Mouse (Mus musculus) subcutaneous adipose tissue, adult 2 months (tissue): ENCODE data around the gene Mkrn1. TPM values are rescaled to one million over a fixed set of nuclear protein-coding genes. Genes with fewer than 3 reads are reported as not detected.

Experiments used
- polyA plus RNA-seq: library from polyadenylated mRNA; depleted of rRNA; stranded (reverse); fragments of >200 nt; gene quantifications from 2 replicates; pipeline ENCODE4 v1.2.3, GENCODE M21; 2012; ENCODE audit warnings: low replicate concordance; rRNA removed

Mkrn1 gene
- polyA plus RNA-seq = 23.3 and 35.6 TPM in 2 replicates

DNA sequence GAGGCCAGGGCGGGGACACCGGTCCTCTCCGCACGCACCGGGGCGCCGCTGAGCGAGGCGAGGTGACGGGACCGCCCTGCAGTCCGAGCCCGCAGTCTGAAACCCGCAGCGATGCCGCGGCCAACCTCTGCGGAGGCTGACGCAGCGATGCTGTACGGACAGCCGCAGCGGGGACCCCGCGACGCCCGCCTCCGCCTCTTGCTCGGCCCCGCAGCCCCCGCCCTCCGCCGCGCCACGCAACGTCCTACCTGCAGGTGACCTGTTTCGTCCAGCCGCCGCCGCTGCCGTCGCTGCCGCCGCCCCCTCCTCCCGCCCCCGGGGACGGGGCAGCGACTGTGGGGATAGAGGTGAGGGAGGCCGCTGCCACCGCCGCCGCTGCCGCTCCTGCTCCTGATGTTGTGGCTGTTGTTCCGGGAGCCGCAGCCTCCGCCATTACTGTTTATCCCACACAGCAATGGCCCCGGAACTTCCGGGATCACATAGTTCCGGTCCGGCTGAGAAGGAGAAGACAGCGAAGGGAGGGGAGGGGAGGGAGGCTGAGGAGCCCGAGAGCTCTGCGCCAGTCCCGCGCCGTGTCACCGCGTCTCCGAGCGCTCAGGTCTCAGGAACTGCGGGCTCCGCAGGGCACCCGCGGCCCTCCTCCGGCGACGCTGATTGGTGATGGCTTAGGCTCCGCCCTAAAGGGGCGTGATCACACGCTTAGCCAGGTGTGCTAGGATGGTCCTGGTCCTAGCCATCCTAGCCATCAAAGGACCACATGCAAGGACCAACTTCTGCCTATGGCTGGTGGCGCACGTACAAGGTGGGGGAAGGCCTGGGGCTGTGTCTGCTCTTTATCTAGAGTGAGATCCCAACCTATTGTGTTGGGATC lies at the start of gene Mkrn1:
Mkrn1 (minus strand) TSS at position 612 of the 871 bp plus-strand sequence.

GRCm38 (mm10) chr6:39381125-39381880 lies 39.0 kb downstream of the Mkrn1 start, which contains the start of gene Rab19:
Rab19 (plus strand) TSS chr6:39381175.

DNA sequence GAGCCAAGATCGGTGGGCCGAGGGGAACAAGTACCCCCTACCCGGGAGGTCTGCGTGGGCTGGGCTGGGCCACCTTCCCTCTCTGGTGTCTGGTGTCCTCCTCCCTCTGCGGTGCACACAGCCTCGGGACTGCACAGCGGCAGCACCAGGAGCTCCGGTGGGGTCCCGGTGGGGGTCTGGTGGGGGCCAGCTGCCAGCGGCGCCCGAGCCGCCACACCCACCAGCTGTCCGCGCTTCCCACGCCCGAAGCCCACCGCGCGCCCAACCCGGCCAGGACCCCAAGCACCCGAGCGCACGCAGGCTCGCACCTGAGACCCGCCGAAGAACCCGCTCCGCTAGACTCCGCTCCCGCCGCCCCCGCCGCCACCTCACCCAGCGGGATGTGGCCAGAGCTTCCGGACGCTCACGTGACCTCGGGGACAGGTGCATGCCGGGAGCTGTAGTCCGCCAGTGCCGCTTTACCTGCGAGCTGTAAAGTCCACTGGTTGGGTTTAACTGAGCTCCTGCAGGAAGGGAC lies 42.9 kb downstream of the Mkrn1 start, which contains the start of gene Slc37a3:
Slc37a3 (minus strand) TSS at position 365 of the 517 bp plus-strand sequence.

Other genes with a start within 250 kb of the Mkrn1 start
- 3.5 and 6.0 TPM in 2 replicates for gene Kdm7a, start 213.7 kb downstream of the Mkrn1 start, polyA plus RNA-seq
- 17.0 and 33.0 TPM in 2 replicates for gene Slc37a3, start 42.8 kb downstream of the Mkrn1 start, polyA plus RNA-seq
- 0.92 and 3.4 TPM in 2 replicates for gene Rab19, start 39.3 kb downstream of the Mkrn1 start, polyA plus RNA-seq
- 19.4 and 30.8 TPM in 2 replicates for gene Dennd2a, start 137.4 kb upstream of the Mkrn1 start, polyA plus RNA-seq
- 12.5 and 14.9 TPM in 2 replicates for gene Adck2, start 153.4 kb upstream of the Mkrn1 start, polyA plus RNA-seq
- gene Gm42420, start 165.3 kb upstream of the Mkrn1 start, polyA plus RNA-seq = 0.28 and 0.33 TPM in 2 replicates
- 308 and 324 TPM in 2 replicates for gene Ndufb2, start 172.1 kb upstream of the Mkrn1 start, polyA plus RNA-seq